Mouse (Mus musculus) hindbrain, embryonic 14.5 days (tissue): ENCODE data around the gene Epha10. TPM values are rescaled to one million over a fixed set of nuclear protein-coding genes. Genes with fewer than 3 reads are reported as not detected.

Experiments
- ATAC-seq: fragments of 200-750 bp; cut with Nextera tagmentation; 2 replicates; pipeline ENCODE4 v1.8.0; 2017; ENCODE audit warnings: moderate number of reproducible peaks, mild to moderate bottlenecking, moderate TSS enrichment, moderate library complexity; ENCODE audit not compliant: low FRiP score
- DNase-seq: peaks from one replicate; pipeline ENCODE4 v3.0.0-alpha.2; 2015; ENCODE audit warnings: low spot score
- H3K27ac ChIP-seq: fragments of 300-500 bp; sonication (generic); 2 replicates; pipeline ENCODE4 v1.5.1; 2014; ENCODE audit warnings: mild to moderate bottlenecking, moderate library complexity
- H3K27me3 ChIP-seq: fragments of 300-500 bp; sonication (generic); 2 replicates; pipeline ENCODE4 v1.6.1; 2014; ENCODE audit warnings: mild to moderate bottlenecking, low read length, mixed read lengths; ENCODE audit not compliant: control insufficient read depth, insufficient read depth
- H3K36me3 ChIP-seq: fragments of 300-500 bp; sonication (generic); replicated peaks from 2 replicates; pipeline ENCODE4 v1.6.1; 2014; ENCODE audit not compliant: control insufficient read depth, insufficient read depth
- H3K4me1 ChIP-seq: fragments of 300-500 bp; sonication (generic); replicated peaks from 2 replicates; pipeline ENCODE4 v1.6.1; 2014; ENCODE audit warnings: antibody characterized with exemption, low read length, mixed read lengths; ENCODE audit not compliant: control insufficient read depth, insufficient read depth
- H3K4me2 ChIP-seq: fragments of 300-500 bp; sonication (generic); replicated peaks from 2 replicates; pipeline ENCODE4 v1.6.1; 2014; ENCODE audit warnings: mild to moderate bottlenecking, moderate library complexity
- H3K4me3 ChIP-seq: fragments of 300-500 bp; sonication (generic); replicated peaks from 2 replicates; pipeline ENCODE4 v1.5.1; 2014; ENCODE audit warnings: mild to moderate bottlenecking, low read length
- H3K9ac ChIP-seq: fragments of 300-500 bp; sonication (generic); 2 replicates; pipeline ENCODE4 v1.6.1; 2014
- H3K9me3 ChIP-seq: fragments of 300-500 bp; sonication (generic); 2 replicates; pipeline ENCODE4 v1.6.1; 2016; ENCODE audit warnings: low read length; ENCODE audit not compliant: control insufficient read depth
- whole genome bisulfite sequencing: fragments of 180-500 bp; shearing (Covaris S2); extraction: QIAGEN DNeasy Blood & Tissue Kit; methylation state at CpG from one replicate; pipeline ENCODE4 v1.1.7; 2014; 5-methylcytosine and 5-hydroxymethylcytosine counted together
- polyA plus RNA-seq: library from polyadenylated mRNA; unstranded; fragments of >200 nt; fragmentation: Nextera tagmentation; extraction: Ambion mirVana; gene quantifications from 2 replicates; pipeline ENCODE4 v1.2.1, GENCODE M21; 2014

The Epha10 gene
- polyA plus RNA-seq, 1 experiment from 2014 or later, result 8.7 TPM

GRCm38 (mm10) chr4:124953546-124953945 lies 72.8 kb downstream of the Epha10 start:
- no peak overlapping the region for H3K4me2 ChIP-seq
- no peaks in the 10 kb centered on the region for H3K9me3 ChIP-seq
- ATAC-seq (no peak), DNase-seq (no peak)
- no peaks in the 10 kb centered on the region for H3K4me1 ChIP-seq
- no peak overlapping the region for H3K4me3 ChIP-seq
- whole genome bisulfite sequencing, result 79% methylated on average over 4 of the region's 4 CpGs
- no peak overlapping the region for H3K9ac ChIP-seq
- H3K27me3 ChIP-seq, result no peaks in the 10 kb centered on the region
- H3K27ac ChIP-seq, result no peak overlapping the region
- H3K36me3 ChIP-seq, result no peaks in the 10 kb centered on the region

- Histone ChIP-seq H3K9ac (no peak overlapping the region), H3K27me3 (no peaks in the 10 kb centered on the region), H3K4me1 (no peaks in the 10 kb centered on the region), H3K9me3 (no peaks in the 10 kb centered on the region), H3K27ac (no peak overlapping the region), H3K36me3 (no peaks in the 10 kb centered on the region), H3K4me3 (no peak overlapping the region), H3K4me2 (no peak overlapping the region)
- no peak for DNase-seq
- ATAC-seq, result no peak
- WGBS, result 84% methylated on average over 2 of the region's 2 CpGs
These were observed 76.6 kb downstream of the Epha10 start for GRCm38 (mm10) chr4:124957284-124957683.

- no peak for ATAC-seq
- no peak overlapping the region for H3K4me2 ChIP-seq
- no peaks in the 10 kb centered on the region for H3K9me3 ChIP-seq
- no peak overlapping the region for H3K9ac ChIP-seq
- no peaks in the 10 kb centered on the region for H3K4me1 ChIP-seq
- H3K36me3 ChIP-seq, result no peaks in the 10 kb centered on the region
- no peak overlapping the region for H3K27ac ChIP-seq
- DNase-seq, result no peak
- no peaks in the 10 kb centered on the region for H3K27me3 ChIP-seq
- no peak overlapping the region for H3K4me3 ChIP-seq
- WGBS, result 76% methylated on average over 11 of the region's 11 CpGs
These were observed 78.4 kb downstream of the Epha10 start for GRCm38 (mm10) chr4:124959062-124959461.

GRCm38 (mm10) chr4:124960940-124961339 lies 80.2 kb downstream of the Epha10 start:
- Histone ChIP-seq H3K9ac (no peak overlapping the region), H3K4me2 (no peak overlapping the region), H3K4me3 (no peak overlapping the region), H3K4me1 (no peaks in the 10 kb centered on the region; the same call in 1 of the 2 replicates), H3K27me3 (no peaks in the 10 kb centered on the region), H3K27ac (no peak overlapping the region), H3K9me3 (no peaks in the 10 kb centered on the region), H3K36me3 (no peaks in the 10 kb centered on the region)
- ATAC-seq, result no peak
- DNase-seq, result no peak
- WGBS, result 92% methylated on average over 11 of the region's 11 CpGs

- Histone ChIP-seq H3K9ac (no peak overlapping the region), H3K4me1 (no peaks in the 10 kb centered on the region; the same call in 1 of the 2 replicates), H3K4me3 (no peak overlapping the region), H3K36me3 (no peaks in the 10 kb centered on the region), H3K27me3 (no peaks in the 10 kb centered on the region), H3K9me3 (no peaks in the 10 kb centered on the region), H3K4me2 (no peak overlapping the region), H3K27ac (no peak overlapping the region)
- DNase-seq, result no peak
- ATAC-seq, result no peak
- WGBS, result 87% methylated on average over 11 of the region's 11 CpGs
These were observed 81.9 kb downstream of the Epha10 start for GRCm38 (mm10) chr4:124962576-124962975.

GRCm38 (mm10) chr4:124964912-124965599 lies 84.4 kb downstream of the Epha10 start:
- no peak overlapping the region for H3K4me2 ChIP-seq
- DNase-seq (no peak), ATAC-seq (no peak)
- no peaks in the 10 kb centered on the region for H3K36me3 ChIP-seq
- peaks cover under 1% of the 10 kb centered on the region for H3K4me1 ChIP-seq
- no peak overlapping the region for H3K4me3 ChIP-seq
- no peaks in the 10 kb centered on the region for H3K27me3 ChIP-seq
- H3K9me3 ChIP-seq, result no peaks in the 10 kb centered on the region
- H3K27ac ChIP-seq, result no peak overlapping the region
- no peak overlapping the region for H3K9ac ChIP-seq
- WGBS, result 7% methylated on average over 8 of the region's 8 CpGs

Other genes with a start within 250 kb of the Epha10 start
- gene Pou3f1, start 224.1 kb upstream of the Epha10 start, polyA plus RNA-seq, result 9.6 and 11.2 TPM in 2 replicates
- gene Utp11, start 187.3 kb upstream of the Epha10 start, polyA plus RNA-seq, result 33.5 and 33.6 TPM in 2 replicates
- 1.8 and 2.2 TPM in 2 replicates for gene Fhl3, start 180.2 kb upstream of the Epha10 start, polyA plus RNA-seq
- gene Sf3a3, start 166.1 kb upstream of the Epha10 start, polyA plus RNA-seq, result 88.9 and 89.3 TPM in 2 replicates
- 21.0 and 21.1 TPM in 2 replicates for gene Inpp5b, start 139.0 kb upstream of the Epha10 start, polyA plus RNA-seq
- 10.6 and 13.2 TPM in 2 replicates for gene Mtf1, start 78.8 kb upstream of the Epha10 start, polyA plus RNA-seq
- gene Yrdc, start 30.2 kb upstream of the Epha10 start, polyA plus RNA-seq, result 54.2 and 55.1 TPM in 2 replicates
- gene 1110065P20Rik, start 29.7 kb upstream of the Epha10 start, polyA plus RNA-seq, result 93.5 and 102 TPM in 2 replicates
- 16.9 and 17.6 TPM in 2 replicates for gene Maneal, start 18.7 kb upstream of the Epha10 start, polyA plus RNA-seq
- 4.1 and 5.2 TPM in 2 replicates for gene 9930104L06Rik, start 56.1 kb downstream of the Epha10 start, polyA plus RNA-seq
- gene Cdca8, start 58.4 kb downstream of the Epha10 start, polyA plus RNA-seq, result 19.0 and 28.7 TPM in 2 replicates
- gene Rspo1, start 105.5 kb downstream of the Epha10 start, polyA plus RNA-seq, result 1.2 and 1.9 TPM in 2 replicates
- 81.6 and 86.1 TPM in 2 replicates for gene Gnl2, start 135.7 kb downstream of the Epha10 start, polyA plus RNA-seq
- 1.5 and 1.8 TPM in 2 replicates for gene Dnali1, start 184.8 kb downstream of the Epha10 start, polyA plus RNA-seq
- 23.7 and 26.2 TPM in 2 replicates for gene Snip1, start 185.8 kb downstream of the Epha10 start, polyA plus RNA-seq
- 165 and 171 TPM in 2 replicates for gene Meaf6, start 204.2 kb downstream of the Epha10 start, polyA plus RNA-seq
- gene Zc3h12a, start 246.9 kb downstream of the Epha10 start, polyA plus RNA-seq, result 0.09 and 0.43 TPM in 2 replicates